Mouse (Mus musculus) layer of hippocampus, adult 8-10 months (tissue): ENCODE results near the gene Alpk3. TPM values are rescaled to one million over a fixed set of nuclear protein-coding genes. Genes with fewer than 3 reads are reported as not detected.

Experiments used
- DNase-seq, 2 experiments: peaks; one replicate each; pipeline ENCODE4 v3.0.0; 2022; ENCODE audit warnings: low spot score in 2 of 2
- total RNA-seq, 4 experiments: library from RNA; stranded (reverse); gene quantifications; 2 replicates each; pipeline ENCODE4 v1.2.4; 2022

The Alpk3 gene
- total RNA-seq, 4 experiments from 2014 or later, result 0.25 to 0.52 (median 0.36) TPM

DNA sequence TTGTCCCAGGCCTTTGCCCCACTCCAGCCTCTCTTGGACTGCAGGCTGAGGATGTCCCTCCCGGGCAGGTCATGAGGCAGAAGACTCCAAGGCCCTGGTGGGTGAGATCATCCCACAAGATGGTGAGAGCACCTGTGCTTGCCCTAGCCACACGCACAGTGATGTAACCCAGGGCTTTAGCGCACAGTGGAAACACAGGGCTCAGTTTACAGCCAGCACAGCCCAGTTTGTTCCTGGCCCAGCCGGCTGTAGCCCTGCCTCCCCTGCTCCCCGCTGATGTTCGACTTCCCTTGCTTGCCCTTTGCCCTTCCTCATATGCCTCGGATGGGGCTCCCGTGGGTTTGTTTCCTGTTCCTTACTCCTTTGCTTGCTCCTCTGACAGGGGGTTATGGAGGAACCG, 17.1 kb downstream of the Alpk3 start:
- DNase-seq, result no peak

DNA sequence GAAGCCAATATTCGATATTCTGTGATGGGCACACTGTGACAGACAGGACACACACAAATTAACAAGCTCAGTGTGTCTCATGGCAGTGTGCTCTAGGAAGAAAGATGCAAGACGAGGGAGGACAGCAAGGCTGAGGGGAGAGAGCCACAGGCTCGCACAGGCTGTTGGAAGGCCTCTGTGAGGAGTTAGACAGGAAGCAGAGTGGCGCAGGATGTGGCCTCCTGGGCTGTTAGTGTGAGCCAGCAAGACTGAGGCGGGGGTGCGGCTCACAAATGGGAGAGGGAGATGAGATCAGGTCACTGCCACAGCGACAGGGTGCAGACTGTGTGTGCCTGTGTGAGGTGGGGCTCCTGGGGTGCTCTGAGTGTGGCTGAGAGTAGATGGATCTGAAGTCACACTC, 17.9 kb downstream of the Alpk3 start:
- DNase-seq, result no peak

DNA sequence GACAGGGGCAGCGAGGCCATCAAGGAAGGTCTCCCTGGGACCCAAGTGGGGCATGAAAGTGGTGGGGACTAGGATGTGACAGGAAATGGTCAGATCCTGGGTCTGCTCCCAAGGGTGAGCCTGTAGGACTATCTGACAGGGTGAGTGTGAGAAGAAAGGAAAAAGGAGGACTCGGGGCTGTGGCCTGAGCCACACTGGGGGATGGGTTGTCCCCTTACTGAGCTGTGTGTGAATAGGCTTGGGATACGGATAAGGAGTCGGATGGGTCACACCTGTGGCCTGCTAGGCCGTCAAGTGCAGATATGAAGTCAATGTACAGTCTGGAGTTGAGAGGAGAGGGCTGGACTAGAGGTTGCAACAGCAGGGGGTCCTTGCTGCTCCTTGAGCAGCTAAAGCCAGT, 18.3 kb downstream of the Alpk3 start:
- DNase-seq, result no peak

DNA sequence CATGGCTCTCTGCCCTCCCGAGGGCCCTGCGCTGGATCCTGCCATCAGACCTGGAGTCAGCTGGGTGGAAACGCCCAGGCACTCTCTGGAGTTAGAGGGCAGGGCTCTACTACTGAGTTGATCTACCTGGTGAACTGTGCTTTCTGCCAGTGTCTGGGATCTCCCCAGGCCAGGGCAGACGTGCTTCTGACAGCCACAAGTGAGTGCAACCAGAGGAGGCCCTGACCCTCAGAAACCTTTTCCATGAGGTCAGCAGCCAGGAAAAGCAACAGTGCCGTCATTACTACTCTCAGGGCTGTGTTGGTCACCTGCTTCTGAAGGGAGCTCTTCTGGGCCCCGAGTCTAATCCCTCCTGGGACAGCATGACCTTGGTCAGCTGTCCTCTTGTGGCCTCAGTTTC, 19.6 kb downstream of the Alpk3 start:
- DNase-seq, result no peak

DNA sequence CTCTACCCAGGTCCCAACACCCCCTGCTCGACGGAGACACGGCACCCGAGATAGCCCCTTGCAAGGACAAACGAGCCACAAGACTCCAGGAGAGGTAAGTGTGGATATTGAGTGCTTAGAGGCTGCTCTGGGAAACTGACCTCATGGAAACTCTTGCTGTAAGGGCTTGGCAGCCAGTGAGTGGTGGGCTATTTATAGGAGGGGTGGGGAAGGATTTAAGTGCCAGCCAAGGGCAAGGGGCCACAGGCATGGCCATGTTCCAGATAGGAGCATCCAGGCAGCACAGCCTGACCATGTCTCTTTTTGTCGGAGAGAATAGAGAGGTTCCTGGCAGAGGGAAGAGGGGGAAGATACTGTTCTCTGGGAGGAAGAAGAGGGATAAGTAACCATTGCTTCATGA, 21.3 kb downstream of the Alpk3 start:
- DNase-seq, result no peak

DNA sequence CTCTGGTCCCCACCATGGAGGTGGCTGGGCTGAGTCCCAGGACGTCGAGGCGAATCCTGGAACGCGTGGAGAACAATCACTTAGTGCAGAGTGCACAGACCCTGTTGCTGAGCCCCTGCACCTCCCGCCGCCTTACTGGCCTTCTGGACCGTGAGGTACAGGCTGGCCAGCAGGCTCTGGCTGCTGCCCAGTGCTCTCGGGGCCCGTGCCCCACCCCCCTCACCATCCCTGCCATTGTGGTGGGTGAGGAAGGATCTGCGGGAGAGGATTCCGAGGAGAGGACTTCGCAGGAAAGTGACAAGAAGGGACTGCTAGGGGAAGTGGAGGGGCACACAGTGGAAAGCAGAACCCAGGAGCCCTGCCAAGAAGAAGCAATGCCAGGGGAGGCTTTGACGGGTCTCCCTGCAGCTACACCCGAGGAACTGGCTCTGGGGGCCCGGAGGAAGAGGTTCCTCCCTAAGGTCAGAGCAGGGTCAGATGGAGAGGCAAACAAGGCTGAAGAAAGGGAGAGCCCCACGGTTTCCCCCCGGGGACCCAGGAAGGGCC, 36.1 kb downstream of the Alpk3 start:
- DNase-seq, result no peak

DNA sequence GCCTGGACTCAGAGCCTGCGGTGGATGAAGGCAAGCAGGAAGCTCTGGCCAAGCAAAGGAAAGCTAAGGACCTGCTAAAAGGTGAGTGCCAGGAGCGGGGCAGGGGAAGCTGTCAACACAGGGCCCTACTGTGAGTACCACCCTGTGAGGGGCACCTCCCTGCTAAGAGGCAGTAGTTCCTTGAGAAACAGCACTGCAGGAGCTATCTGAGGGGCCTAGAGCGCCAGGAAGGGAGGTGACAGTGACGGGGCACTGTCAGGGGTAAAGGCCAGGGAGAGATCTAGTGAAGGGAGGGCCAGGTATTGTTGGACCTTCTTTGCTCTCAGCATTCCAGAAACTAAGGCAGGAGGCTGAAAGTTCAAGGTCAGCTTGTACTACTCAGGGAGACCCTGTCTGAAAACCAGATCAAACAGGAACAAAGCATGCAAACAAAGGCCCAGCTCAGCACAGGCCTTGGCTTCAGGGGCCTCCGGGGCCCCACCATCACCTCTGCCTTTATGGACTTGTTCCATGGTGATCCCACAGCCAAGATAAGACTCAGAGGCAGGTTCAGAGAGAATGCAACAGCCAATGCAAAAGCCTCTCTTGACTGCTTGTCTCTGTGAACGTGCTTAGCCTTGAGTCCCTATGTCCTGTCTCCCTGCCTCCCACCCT, 36.8 kb downstream of the Alpk3 start:
- no peak for DNase-seq

DNA sequence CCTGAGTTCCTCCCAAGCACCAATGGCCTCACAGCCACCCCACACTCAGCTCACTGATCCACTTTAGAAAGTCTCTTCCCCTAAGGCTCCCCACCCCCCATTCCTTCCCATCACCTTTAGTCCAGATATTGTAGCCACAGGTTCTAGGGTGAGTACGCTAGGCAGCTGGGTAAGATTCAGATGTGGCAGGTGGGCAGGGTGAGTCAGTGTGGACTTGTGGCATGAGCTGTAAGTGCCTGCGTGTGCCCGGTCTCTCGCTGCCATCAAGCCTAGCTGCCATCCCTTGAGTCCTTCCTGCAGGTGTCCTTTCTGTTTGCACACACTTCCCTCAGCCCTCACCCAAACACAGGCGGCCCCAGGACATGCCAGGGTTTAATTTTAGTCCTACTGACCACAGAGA, 42.9 kb downstream of the Alpk3 start:
- no peak for DNase-seq

DNA sequence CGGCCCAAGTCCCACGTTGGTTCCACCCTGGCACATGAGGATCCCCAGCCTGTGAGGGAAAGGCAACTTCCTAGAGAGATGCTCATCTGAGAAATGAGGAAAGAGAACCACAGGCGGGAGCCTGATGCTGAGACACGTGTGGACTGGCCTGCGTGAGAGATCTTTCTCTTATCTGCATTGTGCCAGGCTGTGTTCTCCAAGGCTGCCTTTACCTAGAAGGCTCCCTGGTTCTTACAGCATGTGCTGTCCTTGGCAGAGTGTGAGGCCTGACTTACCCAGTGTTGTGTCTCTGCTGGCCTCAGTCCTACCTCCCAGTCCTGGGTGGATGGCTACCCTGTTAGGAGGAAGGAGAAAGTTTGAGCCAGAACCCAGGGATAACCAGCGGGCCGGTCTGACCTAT, 45.5 kb downstream of the Alpk3 start:
- no peak for DNase-seq

DNA sequence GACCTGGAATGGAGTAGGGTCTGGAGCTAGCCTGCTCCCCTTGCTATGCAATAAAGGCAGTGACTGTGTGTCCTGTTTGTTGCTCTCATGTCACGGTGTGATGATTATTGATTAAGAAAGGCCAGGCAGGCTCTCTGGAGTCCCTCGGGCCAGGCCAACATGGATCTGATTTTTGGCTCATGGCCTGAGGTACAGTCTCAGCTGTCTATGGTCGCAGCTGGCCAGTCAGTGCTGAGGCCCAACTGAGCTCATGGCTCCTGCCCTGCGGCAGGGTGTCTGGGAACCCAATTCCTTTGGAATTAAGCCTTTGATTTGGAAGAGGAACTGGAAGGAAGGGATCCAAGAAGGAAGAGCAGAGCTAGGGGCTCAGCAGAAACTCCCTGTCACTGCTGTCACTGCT, 48.1 kb downstream of the Alpk3 start:
- DNase-seq, result no peak

DNA sequence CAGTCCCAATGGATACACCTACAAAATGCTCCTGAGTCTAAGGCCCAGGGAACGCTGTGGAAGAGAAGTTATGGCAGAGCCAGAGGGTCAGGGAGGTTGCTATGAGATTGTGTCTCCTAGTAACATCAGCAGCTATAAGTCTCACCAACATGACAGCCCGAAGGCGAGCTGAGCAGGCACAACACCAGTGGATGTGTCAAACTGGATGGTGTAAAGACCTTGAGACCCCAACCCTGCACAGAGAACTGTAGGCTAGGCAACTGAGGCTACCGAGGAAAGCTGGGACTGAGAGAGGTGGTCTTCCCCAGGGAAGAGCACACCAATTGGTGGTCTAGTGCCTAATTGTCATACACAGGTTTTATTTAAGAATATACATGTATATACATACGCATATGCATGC, 50.8 kb downstream of the Alpk3 start:
- DNase-seq, result no peak

DNA sequence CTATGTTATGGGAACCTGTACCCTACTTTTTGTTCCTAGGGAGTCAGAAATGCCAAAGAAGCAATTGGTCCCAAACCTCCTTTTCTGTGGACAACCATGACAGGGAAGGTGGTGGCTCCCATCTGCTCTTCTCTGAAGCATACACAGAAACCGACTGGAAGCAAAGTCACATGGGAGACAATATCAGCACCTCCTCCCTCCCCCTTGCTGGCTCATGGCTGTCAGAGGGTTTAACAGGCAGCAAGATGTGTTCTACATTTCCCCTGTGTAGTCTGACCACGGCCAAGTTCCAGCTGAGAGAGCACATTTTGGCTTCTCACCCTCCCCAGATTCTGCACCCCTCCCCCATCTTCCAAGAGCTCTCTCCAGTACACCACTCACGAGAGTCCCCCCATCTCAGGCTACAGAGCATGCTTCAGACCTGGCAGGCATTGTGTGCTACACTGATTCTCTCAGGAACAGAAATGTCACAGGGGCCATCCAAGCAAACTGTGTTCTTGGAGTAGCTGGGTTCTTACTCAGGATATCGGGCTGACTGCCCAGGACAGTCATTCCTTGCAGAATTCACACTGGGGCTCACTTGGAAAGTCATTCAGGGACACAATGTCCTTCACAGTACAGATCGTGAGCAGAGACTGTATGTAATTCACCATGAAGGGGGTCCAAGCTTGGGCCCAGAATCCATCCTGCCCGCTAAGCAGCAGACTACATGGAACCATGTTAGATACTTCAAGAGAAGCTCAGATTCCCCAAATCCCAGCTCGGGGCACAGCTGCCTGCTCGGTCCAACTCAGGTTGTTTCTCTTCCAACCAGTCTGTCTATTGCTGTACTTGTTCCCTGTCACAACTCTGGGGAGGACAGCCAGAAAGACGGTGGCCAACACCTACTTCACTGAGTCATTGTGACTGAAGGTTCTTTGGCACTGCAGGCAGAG, 52.6 kb downstream of the Alpk3 start:
- no peak for DNase-seq

DNA sequence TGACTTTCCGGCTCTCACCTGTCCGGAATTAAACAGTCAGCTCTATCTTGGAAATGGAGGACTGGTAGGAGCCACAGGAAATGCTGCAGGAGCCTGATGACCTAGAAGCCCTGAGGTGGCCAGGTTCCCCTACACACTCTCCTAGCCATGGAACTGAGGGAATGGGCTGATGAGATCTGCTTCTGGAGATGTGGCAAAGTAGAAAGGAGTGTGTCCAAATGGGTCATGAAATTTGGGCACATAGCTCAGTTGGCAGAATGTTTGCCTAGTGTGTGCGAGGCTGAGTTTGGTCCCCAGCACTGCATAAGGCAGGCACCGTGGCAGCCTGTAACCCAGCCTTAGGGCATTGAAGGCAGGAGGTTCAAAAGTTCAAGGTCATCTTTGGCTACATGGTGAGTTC, 53.4 kb downstream of the Alpk3 start:
- no peak for DNase-seq

DNA sequence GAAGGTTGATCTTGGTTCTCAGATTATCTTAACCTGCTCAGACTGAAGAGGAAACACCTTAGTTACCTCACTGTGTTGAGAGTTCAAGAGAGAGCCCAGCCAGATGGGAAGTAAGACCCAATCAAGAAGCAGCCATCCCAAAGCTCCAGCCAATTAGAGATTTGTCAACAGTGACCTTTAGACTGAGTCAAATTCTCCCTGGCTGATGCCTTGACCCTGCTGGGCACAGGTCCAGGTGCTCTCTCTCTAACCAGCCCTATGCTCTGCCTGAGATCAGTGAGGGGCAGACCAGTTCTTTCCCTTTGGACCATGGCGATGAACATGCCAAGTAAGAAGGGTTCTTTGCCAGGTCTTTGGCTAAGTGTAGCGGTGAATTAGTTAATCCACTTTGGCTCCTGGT, 54.3 kb downstream of the Alpk3 start:
- no peak for DNase-seq

DNA sequence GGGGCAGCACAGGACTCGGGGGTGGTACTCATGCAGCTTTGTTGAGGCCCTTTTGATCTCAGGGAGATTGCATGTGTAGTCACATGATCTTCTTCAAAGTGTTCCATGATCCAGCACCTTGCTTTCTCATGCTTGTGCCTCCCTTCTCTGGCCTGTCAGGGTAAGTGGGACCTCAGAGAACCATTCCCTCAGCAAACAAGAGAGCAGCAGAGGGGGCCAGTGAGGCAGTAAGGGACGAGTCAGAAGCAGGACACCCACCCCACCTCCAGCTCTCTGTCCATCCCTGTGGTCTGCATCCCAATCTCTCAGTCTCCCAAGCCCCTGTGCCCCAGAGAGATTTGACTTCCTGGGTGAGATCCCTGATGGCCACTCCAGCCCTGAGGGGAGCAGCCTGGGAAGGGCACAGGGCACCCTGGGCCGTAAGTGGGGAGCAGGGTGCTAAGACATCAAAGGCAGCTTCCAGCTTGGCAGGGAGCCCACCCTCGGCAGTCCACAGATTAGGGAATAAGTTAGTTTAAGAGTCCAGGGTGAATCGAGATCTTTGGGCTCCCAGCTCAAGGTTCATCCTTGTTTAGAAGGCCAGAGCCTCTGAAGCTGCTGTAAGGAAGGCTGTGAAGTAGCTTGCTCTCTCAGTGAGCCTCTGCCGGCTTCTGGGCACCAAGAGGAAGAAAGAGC, 55.4 kb downstream of the Alpk3 start:
- DNase-seq, result no peak

DNA sequence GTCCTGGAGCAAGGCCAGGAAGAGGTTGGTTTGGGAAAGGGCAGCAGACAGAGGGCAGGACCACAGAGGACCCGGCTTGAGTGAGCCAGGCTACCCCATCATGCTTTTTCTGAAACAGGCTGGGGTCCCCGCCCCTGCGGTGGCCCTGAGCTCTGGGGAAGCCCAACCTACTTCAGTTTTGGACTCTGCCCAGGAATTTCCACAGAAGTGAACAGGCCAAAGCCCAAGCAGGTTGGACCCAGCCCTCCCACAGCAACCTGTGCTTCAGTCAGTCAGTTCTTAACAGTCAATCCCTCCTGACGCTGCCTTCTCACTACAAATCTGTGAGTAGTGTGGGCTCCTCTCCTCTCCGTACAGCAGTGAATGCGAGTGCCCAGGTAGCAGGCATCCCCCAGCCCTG, 57.2 kb downstream of the Alpk3 start, which contains the start of gene Slc28a1:
Gene Slc28a1, plus strand, starts transcription at position 245 of the 400 bp plus-strand sequence.
- no peak for DNase-seq

DNA sequence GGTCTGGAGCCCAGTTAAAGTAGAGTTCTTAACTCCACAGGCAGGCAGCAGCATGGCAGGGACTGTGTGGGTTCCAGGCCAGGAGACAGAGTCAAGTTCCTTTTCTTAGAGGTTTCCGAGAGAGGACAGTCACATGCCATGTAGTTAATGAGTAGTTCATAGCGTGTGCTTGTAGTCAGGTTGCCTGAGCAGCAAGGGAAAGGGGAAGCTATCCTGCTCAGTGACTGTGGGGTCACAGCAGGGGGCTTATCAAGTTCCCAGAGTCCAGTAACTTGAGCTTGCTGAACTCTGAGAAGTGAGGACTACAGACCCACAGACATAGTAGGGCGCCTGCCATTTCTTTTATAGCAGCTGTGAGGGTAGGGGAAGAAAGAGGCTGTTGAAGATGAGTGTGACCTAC, 63.7 kb downstream of the Alpk3 start:
- no peak for DNase-seq

DNA sequence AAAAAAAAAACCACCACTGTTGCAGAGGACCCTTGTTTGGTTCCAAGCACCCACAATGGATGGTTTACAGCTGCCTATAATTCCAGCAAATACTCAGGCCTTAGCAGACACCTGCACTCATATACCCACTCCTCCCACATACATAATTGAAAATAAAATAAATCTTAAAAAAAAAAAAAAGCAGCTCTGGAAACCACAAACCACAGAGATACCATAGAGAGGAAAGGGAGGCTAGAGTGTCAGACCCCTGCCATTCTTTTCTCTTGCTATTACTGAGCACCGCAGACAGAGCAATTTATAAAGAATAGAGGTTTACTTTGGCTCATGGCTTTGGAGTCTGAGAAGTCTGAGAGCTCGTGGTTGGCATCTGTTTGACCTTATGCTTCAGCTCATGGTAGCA, 65.4 kb downstream of the Alpk3 start:
- DNase-seq, result no peak

DNA sequence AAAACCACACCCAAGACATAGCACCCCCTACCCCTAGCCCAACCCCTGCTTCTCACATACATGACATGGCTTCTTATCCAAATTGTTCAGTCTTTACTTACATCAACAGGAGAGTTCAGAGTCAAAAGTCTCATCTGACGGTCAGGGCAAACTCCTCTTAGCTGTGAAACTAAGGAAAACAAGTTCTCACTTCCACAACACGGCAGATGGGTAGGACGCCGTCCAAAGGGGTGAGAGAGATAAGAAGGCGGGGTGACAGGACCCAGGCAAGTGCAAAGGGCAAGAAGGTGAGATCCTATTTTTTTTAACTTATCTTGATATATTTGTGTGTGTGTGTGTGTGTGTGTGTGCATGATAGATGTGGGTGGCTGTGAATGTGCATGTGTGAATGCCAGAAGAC, 66.2 kb downstream of the Alpk3 start:
- no peak for DNase-seq

DNA sequence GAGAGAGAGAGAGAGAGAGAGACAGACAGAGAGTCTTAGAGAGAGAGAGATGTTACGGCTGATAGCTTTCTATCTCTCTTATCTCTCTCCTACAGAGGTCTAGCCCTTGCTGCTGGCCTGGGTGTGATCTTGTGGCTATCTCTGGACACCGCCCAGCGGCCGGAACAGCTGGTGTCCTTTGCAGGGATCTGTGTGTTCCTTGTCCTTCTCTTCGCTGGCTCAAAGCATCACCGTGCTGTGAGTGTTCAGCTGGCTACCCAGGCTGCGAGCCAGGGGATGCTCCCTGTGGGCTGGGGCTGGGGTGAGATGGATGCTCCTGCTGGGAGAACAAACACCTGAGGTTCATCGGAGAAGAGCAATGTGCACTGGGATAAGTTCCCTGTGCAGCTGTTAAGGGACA, 67.4 kb downstream of the Alpk3 start:
- no peak for DNase-seq

DNA sequence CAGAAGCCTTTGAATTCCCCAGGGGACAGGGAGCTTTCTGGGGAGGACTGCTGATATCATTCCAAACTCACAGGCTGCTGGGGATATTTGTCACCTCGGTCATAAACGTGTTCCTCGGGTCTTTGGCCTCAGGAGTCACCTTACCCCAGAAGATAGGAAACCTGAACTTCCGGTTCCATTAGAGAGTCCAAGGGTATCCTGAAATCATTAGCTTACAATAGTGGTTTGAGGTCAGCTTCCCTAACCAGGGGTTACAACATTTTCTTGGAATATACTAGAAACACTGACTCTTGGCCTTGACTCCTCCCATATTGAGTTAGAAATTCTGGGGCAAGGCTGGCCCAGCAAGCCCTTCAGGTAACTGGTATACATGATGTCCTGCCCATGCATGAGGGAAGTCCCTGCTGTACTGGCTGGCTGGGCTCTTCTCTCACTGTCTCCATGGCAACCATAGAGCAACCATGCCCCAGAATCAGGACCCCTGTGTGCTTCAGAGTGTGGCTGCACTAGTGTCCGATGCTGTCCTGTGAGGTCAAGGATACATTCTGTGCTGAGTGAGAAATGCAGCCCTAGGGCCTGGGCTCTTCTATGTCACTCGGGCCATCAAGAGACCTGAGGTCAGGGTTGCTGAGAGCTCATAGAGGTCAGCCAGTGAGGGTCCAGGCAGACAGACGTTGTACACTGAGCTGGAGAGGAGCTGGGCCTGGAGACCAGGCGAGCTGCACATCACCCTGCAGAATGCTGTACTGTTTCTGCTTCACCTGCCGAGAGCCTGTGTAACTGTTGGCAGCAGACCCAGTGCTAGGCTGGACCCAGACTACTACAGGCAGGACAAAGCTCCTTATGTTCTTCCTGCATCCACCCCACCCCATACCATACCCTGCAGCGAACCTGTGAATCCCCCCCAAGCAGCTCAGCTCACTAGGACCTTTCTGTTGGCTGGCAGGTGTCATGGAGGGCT, 68.1 kb downstream of the Alpk3 start:
- DNase-seq, result no peak
